Mouse (Mus musculus) adrenal gland, postnatal 25 days (tissue): Measurements from ENCODE around the gene Gm49601. TPM values are rescaled to one million over a fixed set of nuclear protein-coding genes. Genes with fewer than 3 reads are reported as not detected.

Experiments used
- DNase-seq: peaks from one replicate; pipeline ENCODE4 v3.0.0; 2021; ENCODE audit warnings: mixed read lengths
- long read RNA-seq: library from polyadenylated mRNA; stranded (forward); transcript quantifications from one replicate; pipeline ENCODE4 v2.0.0, GENCODE M21; 2021
- total RNA-seq: library from RNA; stranded (reverse); gene quantifications from 2 replicates; pipeline ENCODE4 v1.2.3, GENCODE M21; 2021

Gm49601 gene
- total RNA-seq = 2.8 and 5.5 TPM in 2 replicates
- long read RNA-seq = 0 reads

DNA sequence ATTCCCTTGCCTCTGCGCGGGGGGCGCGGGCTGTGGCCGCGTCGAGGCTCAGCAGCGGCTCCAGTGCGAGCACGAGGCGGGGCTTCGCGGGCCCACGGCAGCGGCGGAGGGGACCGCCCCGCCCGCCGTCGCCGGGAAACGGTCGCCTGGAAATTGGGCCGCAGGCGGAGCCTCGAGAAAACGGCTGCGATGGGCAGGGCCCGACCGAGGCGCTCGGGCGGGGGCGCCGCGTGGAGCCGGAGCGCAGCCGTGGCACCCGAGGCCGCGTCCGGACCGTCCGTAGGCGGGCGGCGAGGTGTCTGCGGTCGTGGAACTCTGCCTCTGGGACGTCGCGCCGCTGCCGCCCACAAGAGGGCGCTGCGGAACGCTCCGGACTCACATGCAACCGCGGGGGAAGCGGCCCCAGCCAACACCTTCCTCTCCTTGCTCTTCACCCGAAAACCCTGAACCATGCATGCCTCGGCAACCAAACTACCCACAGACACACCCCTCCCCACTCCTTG is at the start of gene Gm49601:
TSS of gene Gm49601 (minus strand) at position 52 of the 503 bp plus-strand sequence.
- DNase-seq = peak; percentile 83

DNA sequence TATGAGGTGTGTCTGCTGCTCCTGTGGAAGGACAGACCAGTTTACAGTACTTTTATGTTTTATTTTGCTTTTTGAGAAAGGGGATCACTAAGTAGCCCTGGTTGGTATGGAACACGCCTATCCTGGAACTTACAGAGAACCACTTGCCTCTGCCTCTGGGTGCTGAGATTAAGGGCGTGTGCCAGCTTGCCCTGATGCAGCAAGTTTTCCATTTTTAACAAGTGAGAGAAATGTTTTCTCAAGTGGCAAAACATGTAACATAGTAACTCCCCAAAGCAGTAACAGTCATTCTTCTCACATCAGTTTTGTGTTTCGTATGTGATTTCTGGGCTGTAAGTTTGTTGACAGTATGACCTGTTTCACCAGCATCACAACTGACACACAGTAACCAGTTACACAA is 46.8 kb upstream of the Gm49601 start:
- no peak for DNase-seq

DNA sequence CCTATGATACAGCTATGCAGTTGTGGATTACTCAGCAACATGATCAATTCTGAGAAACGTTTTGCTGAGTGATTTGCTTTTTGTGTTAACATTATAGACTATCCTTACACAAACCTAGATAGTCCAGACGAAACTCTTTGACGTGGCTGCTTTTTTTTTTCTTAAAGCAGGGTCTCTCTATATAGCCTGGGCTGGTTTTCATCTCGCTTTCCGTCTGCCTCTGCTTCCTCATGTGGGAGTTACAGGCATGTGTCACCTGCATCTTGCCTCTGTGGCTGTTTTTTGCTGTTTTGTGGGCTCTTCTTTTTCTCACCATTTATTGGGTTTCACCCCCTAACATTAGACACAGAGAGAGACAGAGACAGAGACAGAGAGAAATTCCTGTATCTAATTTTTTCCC is 45.8 kb upstream of the Gm49601 start:
- DNase-seq = no peak

DNA sequence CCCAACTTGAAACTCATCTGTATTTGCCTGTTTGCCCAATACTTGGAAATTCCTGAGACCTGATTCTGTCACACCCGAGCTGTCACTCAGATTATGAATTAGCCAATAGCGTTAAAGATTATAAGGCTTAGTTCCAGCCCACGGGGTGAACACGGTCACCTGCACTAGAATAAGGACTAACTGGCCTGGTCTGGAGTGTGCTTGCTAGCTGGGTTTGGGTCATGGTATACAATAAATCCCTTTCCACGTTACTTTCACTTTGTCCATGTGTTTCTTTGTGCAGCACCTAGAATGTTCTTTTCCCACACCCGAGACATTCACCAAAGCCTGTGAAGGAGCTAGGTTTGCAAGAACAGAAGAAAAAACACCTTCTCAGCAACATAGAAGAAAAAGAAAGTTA is 43.7 kb upstream of the Gm49601 start:
- DNase-seq = no peak

DNA sequence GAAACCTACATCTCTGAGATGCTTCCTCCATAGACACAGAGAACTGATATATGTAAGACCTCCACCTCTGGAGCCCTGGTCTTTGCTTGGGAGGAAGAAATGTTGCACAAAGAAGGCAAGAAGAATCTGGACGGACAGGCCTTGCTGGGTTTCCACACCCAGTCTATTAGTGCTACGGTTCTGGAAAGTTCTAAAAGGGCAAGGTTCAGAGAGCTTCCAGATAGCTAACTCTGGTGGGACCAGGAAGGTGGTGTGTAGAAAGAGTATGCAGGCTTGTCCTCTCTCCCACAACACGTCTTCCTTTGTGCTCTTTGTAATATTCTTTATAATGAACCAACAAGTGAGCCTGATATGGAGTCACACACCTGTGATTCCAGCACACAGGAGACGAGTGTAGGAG is 32.4 kb upstream of the Gm49601 start:
- no peak for DNase-seq

DNA sequence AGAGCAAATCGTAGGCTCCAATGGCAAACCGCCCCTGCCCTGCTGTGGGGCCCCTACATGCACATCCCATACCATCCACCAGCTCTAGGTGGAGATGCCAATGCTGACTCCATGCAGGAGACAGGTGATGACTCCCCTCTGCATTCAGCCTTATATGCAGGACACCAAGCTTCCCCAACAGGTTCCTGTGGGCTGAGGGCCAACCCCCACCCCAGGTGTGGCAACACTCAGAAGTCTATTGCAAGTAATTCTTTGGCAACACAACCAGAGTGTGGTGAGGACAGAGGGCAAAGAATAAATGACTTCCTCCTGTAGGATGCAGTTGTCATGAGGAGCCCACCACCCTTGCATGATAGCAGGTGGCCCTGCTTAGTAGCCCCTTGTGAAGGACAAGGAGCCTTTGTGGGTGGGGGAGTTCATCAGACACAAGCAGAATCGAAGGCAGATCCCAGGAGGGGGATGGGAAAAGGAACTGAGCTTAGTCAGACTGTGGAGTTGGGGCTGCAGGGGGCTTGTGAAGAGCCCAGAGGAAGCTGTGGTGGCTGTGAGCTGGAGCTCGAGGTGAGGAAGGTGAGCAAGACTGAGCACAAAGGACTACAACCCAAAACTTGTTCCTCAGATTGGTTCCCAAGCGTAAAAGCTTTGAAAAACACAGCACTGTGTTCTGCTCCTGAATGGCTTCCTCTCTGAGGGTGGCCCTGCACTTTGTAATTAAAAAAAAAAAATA is 29.3 kb upstream of the Gm49601 start:
- DNase-seq = no peak

DNA sequence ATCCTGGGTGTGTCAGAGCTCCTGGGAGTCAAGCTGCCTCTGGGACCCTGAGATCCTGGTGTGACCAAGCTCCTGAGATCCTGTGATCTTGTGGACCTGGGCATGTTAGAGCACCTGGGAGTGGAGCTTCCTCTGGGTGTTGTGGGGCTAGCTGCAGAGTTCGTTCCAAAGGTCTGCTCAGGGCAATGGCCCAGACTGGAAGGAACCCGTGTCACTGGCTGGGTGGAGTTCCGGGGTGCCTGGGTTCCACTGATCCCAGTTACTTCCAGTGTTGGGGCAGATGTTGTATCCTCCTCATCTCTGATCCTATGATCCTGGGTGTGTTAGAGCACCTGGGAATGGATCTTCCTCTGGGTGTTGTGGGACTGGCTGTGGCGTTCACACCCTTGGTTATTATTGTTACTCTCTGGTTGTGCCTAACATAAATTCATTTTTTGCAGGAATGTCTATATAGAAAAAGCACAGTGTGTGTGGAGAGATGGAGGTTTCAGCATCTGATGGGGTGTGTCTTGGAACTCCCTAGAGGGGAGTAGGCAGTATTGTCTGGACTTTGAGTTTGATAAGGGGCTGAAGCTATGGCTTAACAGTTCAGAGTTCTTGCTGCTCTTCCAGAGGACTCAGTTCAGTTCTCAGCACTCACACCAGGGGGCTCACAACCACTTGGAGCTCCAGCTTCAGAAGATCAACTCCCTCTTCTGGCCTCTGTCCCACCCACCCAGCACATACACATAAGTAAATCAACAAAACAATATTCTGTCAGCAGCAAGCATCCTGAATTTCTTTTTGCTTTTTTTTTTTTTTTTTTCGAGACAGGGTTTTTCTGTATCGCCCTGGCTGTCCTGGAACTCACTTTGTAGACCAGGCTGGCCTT is 27.3 kb upstream of the Gm49601 start:
- DNase-seq = no peak

DNA sequence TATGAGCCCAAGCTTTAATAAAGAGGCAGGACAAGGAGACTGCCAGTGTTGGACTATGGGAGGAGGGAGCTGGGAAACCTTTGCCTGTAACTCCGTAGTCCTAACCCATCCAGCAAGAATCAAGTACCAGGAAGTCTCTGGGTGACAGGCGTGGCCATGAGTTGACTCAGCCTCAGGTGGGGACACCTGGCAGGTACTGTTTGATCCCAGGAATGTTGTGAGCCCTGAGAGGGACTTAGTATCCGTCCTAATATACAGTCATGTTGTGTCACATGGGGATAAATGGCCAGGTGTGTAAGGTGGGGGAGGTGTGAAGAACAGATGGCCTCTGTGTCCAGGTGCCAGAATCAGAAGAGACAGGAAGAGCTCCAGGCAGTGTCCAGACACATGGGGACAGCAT is 22.9 kb upstream of the Gm49601 start:
- no peak for DNase-seq

DNA sequence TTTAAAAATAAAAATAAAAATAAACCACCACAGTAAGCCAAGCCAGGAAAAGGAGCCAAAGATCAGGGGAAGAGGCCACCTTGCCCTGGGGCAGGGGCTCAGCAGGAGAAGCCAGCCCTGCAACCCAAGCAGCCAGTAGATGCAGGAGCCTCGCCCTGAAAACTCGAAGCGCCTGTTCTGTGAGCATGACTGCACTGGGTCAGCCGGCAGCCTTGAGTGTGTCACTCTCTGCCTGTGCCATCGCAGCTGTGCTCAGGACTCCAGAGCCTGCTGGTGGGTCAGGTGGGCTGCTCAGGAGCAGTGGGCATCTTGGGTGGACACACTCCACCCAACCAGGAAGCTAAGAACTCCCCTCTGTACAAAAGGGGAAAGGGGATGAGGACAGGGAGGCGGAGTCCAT is 19.1 kb upstream of the Gm49601 start:
- no peak for DNase-seq

DNA sequence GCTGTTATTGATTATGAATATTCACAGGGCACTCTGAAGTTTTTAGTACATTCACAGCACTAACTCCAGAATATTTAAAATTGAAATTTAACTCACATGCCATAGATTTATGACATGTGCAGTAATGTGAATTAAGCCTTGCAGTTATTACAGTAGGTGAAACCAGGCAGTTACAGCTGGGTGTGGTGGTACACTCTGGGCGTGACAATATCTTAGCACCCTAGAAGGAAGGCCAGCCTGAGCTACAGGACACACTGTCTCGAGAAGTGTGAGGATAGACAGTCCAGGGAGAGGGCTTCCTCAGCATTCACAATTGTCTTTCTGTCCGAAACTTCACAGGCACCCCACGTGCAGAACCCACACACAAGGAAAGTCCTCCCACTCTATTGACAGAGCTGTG is 18.3 kb upstream of the Gm49601 start:
- DNase-seq = no peak

DNA sequence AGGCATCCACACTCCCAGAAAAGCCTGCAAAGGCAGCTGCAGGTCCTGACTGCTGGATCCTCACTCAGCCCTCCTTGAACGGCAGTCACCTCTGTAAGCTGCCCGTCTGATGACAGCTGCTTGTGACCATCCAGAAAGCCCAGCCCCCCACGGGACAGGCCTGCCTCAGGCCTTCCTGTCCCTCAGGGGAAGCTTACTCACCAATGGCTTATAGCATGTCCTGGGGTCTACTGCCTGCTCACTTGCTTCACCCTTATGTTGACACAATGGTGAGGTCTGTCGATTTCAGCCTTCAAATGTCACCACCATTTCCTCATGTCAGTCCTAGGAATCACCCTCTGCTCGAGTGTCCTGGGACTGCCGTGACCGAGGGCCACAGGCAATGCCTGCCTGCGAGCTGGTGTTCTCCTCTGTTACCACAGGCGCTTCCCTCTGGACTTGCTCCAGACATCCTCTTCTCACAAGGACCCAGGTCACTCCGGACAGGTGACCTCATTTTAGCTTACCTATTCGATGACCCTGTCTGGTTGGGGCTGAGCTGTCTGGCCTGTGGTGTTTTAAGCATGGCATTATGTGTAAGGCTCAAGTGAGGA is 17.3 kb upstream of the Gm49601 start:
- no peak for DNase-seq

DNA sequence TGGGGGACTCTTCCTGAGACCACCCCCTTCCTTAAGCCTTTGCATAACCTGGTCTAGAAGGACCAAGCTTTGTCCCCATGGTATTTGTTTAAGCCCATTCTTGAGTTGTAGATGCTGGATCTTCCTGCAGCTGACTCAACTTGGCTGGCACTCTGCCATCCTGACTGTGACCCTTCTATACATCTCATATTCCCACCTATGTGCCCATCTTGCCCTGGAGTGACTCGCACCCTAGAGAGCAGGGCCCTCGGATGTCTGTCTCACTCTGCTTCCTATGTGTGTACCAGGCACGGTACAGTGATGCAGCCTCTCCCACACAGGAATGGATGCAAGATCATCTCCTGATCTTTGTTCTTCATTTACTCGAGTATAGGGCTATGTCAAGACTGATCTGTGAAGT is 16.7 kb upstream of the Gm49601 start:
- DNase-seq = no peak

DNA sequence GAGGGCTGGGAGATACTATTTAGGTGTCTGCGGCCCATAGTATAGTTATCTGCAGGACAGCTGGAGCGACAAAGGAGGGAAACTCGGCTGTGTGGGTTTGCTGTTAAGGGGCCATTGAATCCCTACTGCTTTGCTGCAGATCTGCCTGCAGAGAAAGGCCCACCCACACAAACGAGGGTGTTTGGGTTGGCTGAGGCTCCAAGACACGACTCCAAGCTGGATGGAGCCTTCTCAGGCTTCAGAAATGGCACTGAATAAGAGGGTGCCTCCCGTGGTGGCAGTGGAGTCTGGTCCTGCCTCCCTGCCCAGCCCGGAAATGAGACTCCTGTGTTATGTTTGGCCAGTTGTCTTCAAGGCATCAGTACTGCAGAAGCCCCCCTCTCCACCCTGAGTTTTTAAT is 16.1 kb upstream of the Gm49601 start:
- no peak for DNase-seq

DNA sequence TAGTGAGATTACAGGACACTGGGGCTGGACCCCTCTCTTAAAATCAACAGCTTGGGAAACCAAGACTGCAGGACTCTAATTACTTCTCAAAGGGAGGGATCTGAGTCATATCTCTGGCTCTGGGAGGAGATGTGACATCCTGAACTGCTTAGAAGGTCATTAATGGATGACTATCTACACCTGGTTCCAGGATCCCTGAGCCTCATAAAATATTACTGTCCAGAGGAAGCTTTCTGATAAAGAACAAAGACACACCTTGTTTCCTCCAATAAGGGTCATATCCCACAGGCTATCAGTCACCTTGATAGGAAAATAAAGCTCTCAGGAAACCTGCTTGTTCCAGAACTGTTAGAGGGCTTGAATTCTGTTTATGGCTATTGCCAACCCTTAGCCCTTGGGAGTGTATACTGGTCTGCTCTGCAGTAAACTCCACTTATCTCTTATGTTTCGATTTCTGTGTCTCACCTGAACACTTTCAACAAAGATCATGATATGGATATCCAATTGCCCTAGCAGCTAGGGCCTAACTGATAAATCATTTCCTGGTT is 13.2 kb upstream of the Gm49601 start:
- no peak for DNase-seq

DNA sequence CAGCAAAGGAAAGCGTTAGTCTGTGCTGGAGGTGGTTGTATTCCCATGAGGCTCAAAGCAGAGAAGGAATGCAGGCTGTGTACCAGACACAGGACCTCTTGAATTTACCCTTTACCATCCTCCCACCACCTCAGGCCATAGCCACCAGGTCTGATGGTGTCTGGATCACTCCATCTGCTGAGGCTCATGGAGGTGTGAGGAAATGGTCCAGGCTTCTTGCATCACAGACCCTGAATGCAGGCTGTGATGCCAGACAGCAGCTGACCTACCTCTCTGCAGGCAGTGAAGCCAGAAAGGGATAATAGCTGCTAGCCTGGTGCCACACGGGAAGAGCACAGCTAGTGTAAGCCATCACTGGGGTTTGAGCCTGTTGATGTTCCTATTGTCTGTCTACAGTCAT is 12.2 kb upstream of the Gm49601 start:
- DNase-seq = no peak

DNA sequence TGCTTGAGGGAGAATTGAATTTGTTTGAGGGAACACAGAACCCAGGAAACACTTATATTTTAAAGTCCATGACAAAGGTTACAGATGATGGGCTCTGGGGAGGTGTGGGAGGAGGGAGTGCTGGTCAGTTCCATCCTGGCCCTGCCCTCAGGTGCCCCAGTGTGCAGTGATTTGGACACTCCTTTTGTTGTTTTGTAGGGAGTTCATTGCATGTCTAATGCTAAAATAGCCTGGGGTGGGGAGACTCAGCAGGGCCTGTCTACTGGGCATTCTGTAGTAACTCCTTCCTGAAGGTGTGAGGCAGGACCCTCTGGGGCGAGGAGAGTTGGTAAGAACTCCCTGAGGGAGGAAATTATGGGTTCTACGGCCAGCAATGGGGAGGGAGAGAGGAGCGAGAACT is 10.6 kb upstream of the Gm49601 start:
- DNase-seq = no peak

DNA sequence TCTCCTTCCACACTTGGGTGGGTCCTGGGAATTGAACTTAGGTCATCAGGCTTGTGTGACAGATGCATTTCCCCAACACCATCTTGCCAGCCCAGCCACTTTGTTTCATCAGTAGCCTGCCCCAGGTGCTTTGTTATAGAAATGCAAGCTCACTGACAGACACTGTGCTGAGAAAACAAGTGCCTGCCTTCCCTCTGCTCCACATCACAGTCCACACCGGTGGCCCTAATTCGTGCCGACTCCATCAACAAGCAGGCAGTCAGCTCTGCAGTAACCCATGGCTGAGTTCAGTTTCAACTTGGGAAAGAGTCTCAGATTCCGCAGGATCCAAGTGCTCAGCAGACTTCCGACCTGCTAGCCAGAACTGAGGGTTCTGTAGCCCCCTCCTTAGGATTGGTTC is 10.2 kb upstream of the Gm49601 start:
- DNase-seq = no peak

DNA sequence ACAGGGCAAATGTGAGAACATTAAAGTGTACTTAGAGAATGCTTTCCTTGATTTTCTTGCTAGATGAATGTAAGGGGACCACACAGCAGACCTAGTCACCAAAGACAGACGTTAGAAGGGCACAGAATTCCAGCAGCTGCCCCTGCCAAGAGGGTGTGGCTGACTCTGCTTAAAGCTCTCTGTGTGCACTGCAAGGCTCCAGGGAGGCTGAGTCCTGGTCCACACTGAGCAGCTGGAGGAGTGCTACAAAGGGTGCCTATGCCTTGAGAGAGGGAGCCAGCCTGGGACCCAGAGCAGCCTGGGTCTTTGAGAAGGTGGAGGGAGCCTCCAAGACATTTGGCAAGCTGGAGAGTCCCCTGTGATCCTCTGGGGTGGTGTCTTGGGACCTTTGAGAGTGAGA is 7.1 kb upstream of the Gm49601 start:
- no peak for DNase-seq

DNA sequence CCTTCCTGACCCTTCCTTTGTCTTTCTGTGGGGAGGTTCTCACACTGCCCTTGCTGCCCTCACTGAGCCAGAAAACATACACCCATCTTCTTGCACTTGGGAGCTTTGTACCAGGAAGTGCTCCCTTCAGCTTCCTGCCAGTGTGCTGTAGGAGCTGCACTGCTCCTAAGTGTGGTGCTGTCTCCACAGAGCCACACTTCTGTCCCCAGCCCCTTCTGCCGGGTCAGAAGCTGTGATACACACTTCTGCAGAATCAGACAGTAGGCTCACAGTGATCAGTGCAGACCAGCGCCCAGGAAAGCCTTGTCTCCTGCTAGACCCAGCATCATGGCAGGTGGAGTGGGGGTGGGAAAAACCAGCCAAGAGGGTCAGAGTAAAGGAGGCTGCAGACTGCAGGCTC is 6.6 kb upstream of the Gm49601 start:
- DNase-seq = no peak

DNA sequence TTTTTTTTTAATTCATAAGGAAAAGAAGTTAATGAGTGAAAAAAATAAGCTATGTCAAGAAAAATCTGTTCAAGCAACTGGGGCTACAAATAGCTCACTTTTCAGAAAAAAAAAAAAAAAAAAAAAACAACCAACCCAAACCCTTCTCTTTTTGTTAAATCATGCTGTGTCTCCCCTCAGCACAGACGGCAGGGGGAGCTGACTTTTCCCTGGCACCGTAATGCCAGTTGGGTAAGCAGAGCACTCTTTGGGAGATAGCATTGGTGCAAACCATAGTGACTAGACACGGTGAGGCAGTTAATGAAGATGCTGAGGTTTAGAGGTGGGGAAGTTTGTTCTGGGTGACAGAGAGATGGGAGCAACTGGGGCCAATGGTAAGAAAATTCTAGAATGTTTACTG is 5.8 kb upstream of the Gm49601 start:
- DNase-seq = no peak

DNA sequence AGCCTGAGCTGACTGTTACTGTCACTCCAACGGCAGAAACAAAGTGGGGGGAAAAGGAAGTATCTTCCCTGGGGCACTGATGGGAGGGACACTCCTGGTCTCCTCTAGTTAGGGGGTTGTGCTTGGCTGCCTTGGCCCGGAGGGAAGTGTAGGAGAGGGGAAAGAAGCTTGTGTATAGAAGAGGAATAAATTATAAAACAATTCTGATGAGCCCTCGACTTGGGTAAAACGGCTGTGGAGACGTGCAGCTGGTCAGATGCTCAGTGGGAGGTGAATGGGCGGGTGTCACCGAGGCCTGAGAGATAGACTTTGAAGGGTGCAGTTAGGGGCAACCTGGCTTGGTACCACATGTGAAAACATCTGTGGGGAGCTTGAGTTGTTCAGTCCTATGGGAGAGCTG is 4.9 kb upstream of the Gm49601 start:
- DNase-seq = no peak

DNA sequence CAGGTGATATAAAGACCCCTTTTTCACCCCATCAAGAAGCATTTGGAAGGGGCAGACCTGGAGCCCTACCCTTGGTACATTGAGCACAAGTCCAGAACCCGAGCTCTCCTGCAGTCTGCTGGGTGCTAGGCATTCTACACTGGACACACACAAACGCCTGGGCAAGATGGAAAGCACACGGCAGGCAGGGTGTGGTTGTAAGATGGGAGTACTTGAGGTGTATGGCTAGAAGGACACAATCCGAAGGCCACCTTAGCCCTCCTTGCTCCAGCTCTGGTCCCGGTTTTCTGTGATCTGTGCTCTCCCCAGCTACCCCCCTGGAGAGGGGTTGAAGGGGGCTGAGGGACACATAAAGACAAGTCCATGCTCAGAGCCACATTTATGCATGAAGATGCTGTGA is 4.1 kb upstream of the Gm49601 start:
- no peak for DNase-seq
